In genomic region chr17:25914295-25914694, GRCm38 (mm10) we compare ENCODE assay signal across 14 mouse cellular contexts. TPM values are rescaled to one million over a fixed set of nuclear protein-coding genes. Genes with fewer than 3 reads are reported as not detected.
DNase-seq lines count a peak whose midpoint lies in the region; TF ChIP-seq lines count a peak whose summit lies in the region.
"Had no signal": no experiment of that assay in that cellular context is flagged by ENCODE, and none has a peak within 500 bp of the region (broad histone marks: within the 10 kb centered on the region; RNA-seq: fewer than 3 reads in every experiment).

No protein-coding gene starts in this region.

- no peaks in the 10 kb centered on the region for H3K27me3 ChIP-seq in kidney, adult 2 months (replicated peaks; ENCODE audit: control insufficient read depth, insufficient read depth, low read length)
- no peaks in the 10 kb centered on the region for H3K27me3 ChIP-seq in ES-Bruce4 (ENCODE audit: control insufficient read depth, insufficient read depth, low read length, poor library complexity, severe bottlenecking)
- H3K27me3 ChIP-seq: midbrain, embryonic 15.5 days had no signal

- no peak for TF ChIP-seq EP300 in ES-Bruce4 (IDR thresholded peaks at IDR 0.05; ENCODE audit: insufficient read depth, low read depth, low read length)

- H3K36me3 ChIP-seq in kidney, adult 2 months (ENCODE audit: control insufficient read depth, insufficient read depth, low read length) = no peaks in the 10 kb centered on the region
- no peaks in the 10 kb centered on the region for H3K36me3 ChIP-seq in ES-Bruce4 (ENCODE audit: control insufficient read depth, insufficient read depth, low read length, poor library complexity, severe bottlenecking)
- H3K36me3 ChIP-seq: midbrain, embryonic 15.5 days had no signal

- no peak for TF ChIP-seq CTCF in kidney, adult 2 months (conservative IDR thresholded peaks at IDR 0.05; ENCODE audit: insufficient read depth, insufficient read length, low read depth, low read length)
- no peak for TF ChIP-seq CTCF in ES-Bruce4 (IDR thresholded peaks at IDR 0.05; ENCODE audit: low read depth, low read length)

- H3K4me3 ChIP-seq in kidney, adult 2 months (ENCODE audit: insufficient read depth, low read depth, low read length) = no peak overlapping the region
- no peak overlapping the region for H3K4me3 ChIP-seq in ES-Bruce4 (ENCODE audit: low read depth, low read length)
- H3K4me3 ChIP-seq: midbrain, embryonic 15.5 days had no signal

- no peak overlapping the region for H3K9ac ChIP-seq in ES-Bruce4 (ENCODE audit: low read depth, poor library complexity, severe bottlenecking)
- H3K9ac ChIP-seq: midbrain, embryonic 15.5 days had no signal

- WGBS in kidney, adult 2 months = 66% methylated on average over 4 of the region's 4 CpGs

- H3K9me3 ChIP-seq in ES-Bruce4 (replicated peaks; ENCODE audit: control insufficient read depth, insufficient read depth, low read length, poor library complexity, severe bottlenecking) = no peaks in the 10 kb centered on the region
- H3K9me3 ChIP-seq: midbrain, embryonic 15.5 days had no signal

- H3K27ac ChIP-seq in kidney, adult 2 months (ENCODE audit: insufficient read depth, low read depth, low read length) = peak overlapping the region; percentile 43
- H3K27ac ChIP-seq in ES-Bruce4 (ENCODE audit: insufficient read depth, low read length) = 0 out of 2 replicates have a peak overlapping the region, but pooled peaks have one; percentile 21
- H3K27ac ChIP-seq: midbrain, embryonic 15.5 days had no signal

- peaks cover 30% of the 10 kb centered on the region for H3K4me1 ChIP-seq in kidney, adult 2 months (ENCODE audit: control insufficient read depth, insufficient read depth, low read length)
- no peaks in the 10 kb centered on the region for H3K4me1 ChIP-seq in ES-Bruce4 (ENCODE audit: control insufficient read depth, insufficient read depth, low read length)

- peak; percentile 63 for DNase-seq in cerebellum, adult 9-10 months
- no peak for DNase-seq in cerebellum, adult 8-10 months
- no peak for DNase-seq in kidney, adult 2 months
- DNase-seq in kidney, postnatal 10 days = no peak
- DNase-seq in cerebellum, postnatal 36 days = peak; percentile 25 to 39
- DNase-seq in layer of hippocampus, postnatal 10 days (ENCODE audit: low spot score in 2 of 2) = no peak
- DNase-seq: adrenal gland, postnatal 14 days; left cerebral cortex, postnatal 4 days; thymus, postnatal 36 days had no signal

- no peak for TF ChIP-seq POLR2A in kidney, adult 2 months (IDR thresholded peaks at IDR 0.05; ENCODE audit: low read depth, low read length)
- TF ChIP-seq POLR2A in ES-Bruce4 (IDR thresholded peaks at IDR 0.05; ENCODE audit: insufficient read depth, low read length) = no peak

RNA-seq across cellular contexts. Expression of gene Rab40c, which starts 5.2 kb away (rescaled TPM):
- 31.3 and 34.8 TPM in 2 replicates for polyA plus RNA-seq in kidney, adult 2 months (2012; rRNA removed)
- 21.3 and 22.7 TPM in 2 replicates for polyA plus RNA-seq in ES-Bruce4 (2011; ENCODE audit: insufficient read depth, insufficient read length, low read depth, missing spikeins)
- total RNA-seq in layer of hippocampus, postnatal 10 days (2021) = 10 to 100 TPM; 41.9 to 49.9 TPM

RNA-seq across cellular contexts. Expression of gene Pigq, which starts 30.4 kb away (rescaled TPM):
- 236 and 270 TPM in 2 replicates for polyA plus RNA-seq in kidney, adult 2 months (2012; rRNA removed)
- polyA plus RNA-seq in ES-Bruce4 (2011; ENCODE audit: insufficient read depth, insufficient read length, low read depth, missing spikeins) = 61.8 and 62.8 TPM in 2 replicates
- total RNA-seq in layer of hippocampus, postnatal 10 days (2021) = 100 to 1,000 TPM; 144 to 149 TPM

RNA-seq across cellular contexts. Expression of gene Nhlrc4, which starts 30.5 kb away (rescaled TPM):
- 16.0 and 21.0 TPM in 2 replicates for polyA plus RNA-seq in kidney, adult 2 months (2012; rRNA removed)
- 1.2 TPM in 1 of 2 replicates, not detected in the other for polyA plus RNA-seq in ES-Bruce4 (2011; ENCODE audit: insufficient read depth, insufficient read length, low read depth, missing spikeins)
- not detected for total RNA-seq in layer of hippocampus, postnatal 10 days (2021)
- total RNA-seq: granulocyte monocyte progenitor cell, adult 5-6 weeks; left cerebral cortex, postnatal 4 days had no signal
- polyA plus RNA-seq: inflammation-experienced regulatory T-cells, adult 6 months; neural tube, embryonic 14.5 days had no signal

RNA-seq across cellular contexts. Expression of gene Wfikkn1, which starts 33.6 kb away (rescaled TPM):
- 0.31 and 0.42 TPM in 2 replicates for polyA plus RNA-seq in kidney, adult 2 months (2012; rRNA removed)
- 0.37 and 0.69 TPM in 2 replicates for polyA plus RNA-seq in ES-Bruce4 (2011; ENCODE audit: insufficient read depth, insufficient read length, low read depth, missing spikeins)
- 1 to 10 TPM; 1.1 to 1.4 TPM for total RNA-seq in layer of hippocampus, postnatal 10 days (2021)

RNA-seq across cellular contexts. Expression of gene A930017K11Rik, which starts 38.1 kb away (rescaled TPM):
- 7.2 and 8.3 TPM in 2 replicates for polyA plus RNA-seq in kidney, adult 2 months (2012; rRNA removed)
- not detected in 2 replicates for polyA plus RNA-seq in ES-Bruce4 (2011; ENCODE audit: insufficient read depth, insufficient read length, low read depth, missing spikeins)
- not detected for total RNA-seq in layer of hippocampus, postnatal 10 days (2021)
- total RNA-seq: adrenal gland, postnatal 14 days; granulocyte monocyte progenitor cell, adult 5-6 weeks; left cerebral cortex, postnatal 4 days had no signal
- polyA plus RNA-seq: inflammation-experienced regulatory T-cells, adult 6 months had no signal

Comparison
In these comparisons a context has a peak if more than half of its experiments do, and no peak if none do; other contexts are left out.
1. DNase-seq: peak in cerebellum, adult 9-10 months (single experiment) and cerebellum, postnatal 36 days (2 of 2); none in cerebellum, adult 8-10 months (single experiment), kidney, adult 2 months (single experiment), kidney, postnatal 10 days (single experiment) and layer of hippocampus, postnatal 10 days (0 of 2).